ENCODE assay signal across 28 mouse cellular contexts in genomic region chr1:136333512-136333911, GRCm38 (mm10).
"Had no signal": no experiment of that assay in that cellular context is flagged by ENCODE, and none has a peak within 500 bp of the region (broad histone marks: within the 10 kb centered on the region; RNA-seq: fewer than 3 reads in every experiment).

No protein-coding gene starts in this region.

- H3K9me3 ChIP-seq: heart, embryonic 13.5 days; heart, embryonic 15.5 days; hindbrain, embryonic 13.5 days; hindbrain, embryonic 15.5 days; kidney, embryonic 15.5 days; limb, embryonic 13.5 days; limb, embryonic 15.5 days; liver, embryonic 12.5 days had no signal

- DNase-seq: gastrocnemius, adult 2 months; gastrocnemius, postnatal 10 days; gastrocnemius, postnatal 25 days; heart, adult 11 months; heart, adult 2 months; heart, postnatal 14 days; heart, postnatal 36 days; kidney, adult 11 months; kidney, adult 2 months; kidney, adult 9 months; kidney, postnatal 14 days; kidney, postnatal 36 days; layer of hippocampus, adult 9-11 months; layer of hippocampus, postnatal 36 days; left cerebral cortex, postnatal 4 days had no signal

- H3K4me1 ChIP-seq: kidney, embryonic 15.5 days had no signal

- H3K27ac ChIP-seq: gastrocnemius, adult 2 months; heart, adult 2 months; heart, embryonic 13.5 days; heart, embryonic 15.5 days; hindbrain, embryonic 13.5 days; hindbrain, embryonic 15.5 days; hindbrain, postnatal 0 days; kidney, embryonic 15.5 days; kidney, postnatal 0 days; limb, embryonic 13.5 days; limb, embryonic 15.5 days; liver, embryonic 12.5 days; liver, embryonic 14.5 days had no signal

- H3K4me2 ChIP-seq: heart, embryonic 11.5 days; heart, embryonic 13.5 days; heart, embryonic 15.5 days; hindbrain, embryonic 13.5 days; hindbrain, embryonic 15.5 days; kidney, embryonic 15.5 days; limb, embryonic 13.5 days; limb, embryonic 15.5 days; liver, embryonic 12.5 days had no signal

- H3K9ac ChIP-seq: heart, embryonic 13.5 days; heart, embryonic 15.5 days; hindbrain, embryonic 13.5 days; hindbrain, embryonic 15.5 days; kidney, embryonic 15.5 days; limb, embryonic 13.5 days; limb, embryonic 15.5 days; liver, embryonic 12.5 days; liver, embryonic 14.5 days had no signal

- H3K36me3 ChIP-seq: heart, embryonic 15.5 days; hindbrain, embryonic 15.5 days had no signal

- H3K4me3 ChIP-seq: gastrocnemius, adult 2 months; heart, adult 2 months; heart, embryonic 13.5 days; heart, embryonic 15.5 days; hindbrain, embryonic 13.5 days; hindbrain, embryonic 15.5 days; kidney, embryonic 15.5 days; limb, embryonic 13.5 days; limb, embryonic 15.5 days; liver, embryonic 12.5 days had no signal

- ATAC-seq: hindbrain, postnatal 0 days; intestine, embryonic 16.5 days; liver, embryonic 12.5 days had no signal

- H3K27me3 ChIP-seq: heart, embryonic 13.5 days; heart, embryonic 15.5 days; hindbrain, embryonic 13.5 days; hindbrain, embryonic 15.5 days; kidney, embryonic 15.5 days; limb, embryonic 13.5 days; limb, embryonic 15.5 days; liver, embryonic 12.5 days had no signal
